Mouse (Mus musculus): ENCODE results near the gene Adra2c.

DNA sequence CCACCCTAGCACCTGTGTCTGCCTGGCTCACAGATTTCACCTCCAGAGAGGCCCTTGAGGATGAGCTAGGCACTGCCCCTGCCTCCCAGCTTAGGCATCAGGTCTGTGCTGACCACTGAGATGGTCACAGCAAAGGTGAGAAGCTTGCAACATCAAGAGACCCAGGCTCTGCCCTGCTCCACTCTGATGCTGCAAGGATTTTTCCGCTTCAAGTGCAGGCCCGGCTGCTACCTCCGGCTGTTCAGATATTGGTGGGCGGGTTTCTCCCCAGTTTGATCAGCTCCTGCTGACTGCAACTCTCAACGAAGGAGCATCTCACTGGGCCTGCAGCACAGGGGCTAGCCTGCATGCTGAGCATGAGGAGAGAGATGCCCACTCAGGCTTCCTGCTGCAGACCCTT is 8.1 kb downstream of the Adra2c start:
- no peak for TF ChIP-seq CTCF (IDR thresholded peaks at IDR 0.05; ENCODE audit: borderline replicate concordance, extremely low read depth, insufficient read depth, insufficient read length)
- TF ChIP-seq POLR2A (IDR thresholded peaks at IDR 0.05; ENCODE audit: borderline replicate concordance, extremely low read depth, insufficient read depth, insufficient read length, poor library complexity, severe bottlenecking) = no peak

All from brain, embryonic 14.5 days (tissue).